Mouse (Mus musculus) neural tube, embryonic 11.5 days (tissue): ENCODE measurements around the gene Stap2. TPM values are rescaled to one million over a fixed set of nuclear protein-coding genes. Genes with fewer than 3 reads are reported as not detected.
A peak's percentile ranks its signal among the peaks of the same experiment; 100 is the strongest.

Experiments used
- ATAC-seq: fragments of 200-750 bp; cut with Nextera tagmentation; 2 replicates; pipeline ENCODE4 v1.8.0; 2017; ENCODE audit warnings: moderate number of reproducible peaks, mild to moderate bottlenecking, moderate TSS enrichment, moderate library complexity; ENCODE audit not compliant: insufficient read depth, low FRiP score, low TSS enrichment
- DNase-seq: peaks from one replicate; pipeline ENCODE4 v3.0.0-alpha.2; 2015; ENCODE audit warnings: low spot score
- H3K27ac ChIP-seq: fragments of 300-500 bp; sonication (generic); 2 replicates; pipeline ENCODE4 v1.5.1; 2014; ENCODE audit warnings: low read depth, mild to moderate bottlenecking, low read length
- H3K27me3 ChIP-seq: fragments of 300-500 bp; sonication (generic); 2 replicates; pipeline ENCODE4 v1.6.1; 2014; ENCODE audit warnings: mild to moderate bottlenecking, low read length, mixed read lengths; ENCODE audit not compliant: control insufficient read depth, insufficient read depth
- H3K36me3 ChIP-seq: fragments of 300-500 bp; sonication (generic); 2 replicates; pipeline ENCODE4 v1.6.1; 2014; ENCODE audit warnings: mild to moderate bottlenecking, low read length, moderate library complexity, mixed read lengths; ENCODE audit not compliant: control insufficient read depth, insufficient read depth
- H3K4me1 ChIP-seq: fragments of 300-500 bp; sonication (generic); 2 replicates; pipeline ENCODE4 v1.6.1; 2014; ENCODE audit warnings: low read length, mixed read lengths; ENCODE audit not compliant: control insufficient read depth, insufficient read depth
- H3K4me2 ChIP-seq: fragments of 300-500 bp; sonication (generic); 2 replicates; pipeline ENCODE4 v1.6.1; 2014; ENCODE audit warnings: low read depth, mild to moderate bottlenecking, moderate library complexity
- H3K4me3 ChIP-seq: fragments of 300-500 bp; sonication (generic); 2 replicates; pipeline ENCODE4 v1.5.1; 2014; ENCODE audit warnings: low read depth, low read length
- H3K9ac ChIP-seq: fragments of 300-500 bp; sonication (generic); 2 replicates; pipeline ENCODE4 v1.6.1; 2014; ENCODE audit warnings: mild to moderate bottlenecking, low read length
- H3K9me3 ChIP-seq: fragments of 300-500 bp; sonication (generic); 2 replicates; pipeline ENCODE4 v1.6.1; 2016; ENCODE audit warnings: low read length; ENCODE audit not compliant: control insufficient read depth
- WGBS: fragments of 180-500 bp; shearing (Covaris S2); extraction: QIAGEN DNeasy Blood & Tissue Kit; methylation state at CpG from one replicate; pipeline ENCODE4 v1.1.7; 2014; 5-methylcytosine and 5-hydroxymethylcytosine counted together
- polyA plus RNA-seq: library from polyadenylated mRNA; unstranded; fragments of >200 nt; fragmentation: Nextera tagmentation; extraction: Ambion mirVana; gene quantifications from 2 replicates; pipeline ENCODE4 v1.2.1, GENCODE M21; 2014

Stap2 gene
- polyA plus RNA-seq, 1 experiment from 2014 or later, result 6.3 TPM

GRCm38 (mm10) chr17:56006956-56007355, 1.6 kb upstream of the Stap2 start:
- no peaks in the 10 kb centered on the region for H3K9me3 ChIP-seq
- H3K4me3 ChIP-seq, result no peak overlapping the region
- 0 out of 2 replicates have a peak, but pooled peaks cover 2% of the 10 kb centered on the region for H3K27me3 ChIP-seq
- H3K9ac ChIP-seq, result no peak overlapping the region
- H3K27ac ChIP-seq, result no peak overlapping the region
- ATAC-seq (no peak), DNase-seq (no peak)
- H3K4me2 ChIP-seq, result no peak overlapping the region
- H3K4me1 ChIP-seq, result peaks cover 10% of the 10 kb centered on the region
- H3K36me3 ChIP-seq, result peaks cover 6% of the 10 kb centered on the region; the same call in 1 of the 2 replicates
- WGBS, result 50% methylated on average over 10 of the region's 10 CpGs

- peaks cover 5% of the 10 kb centered on the region; the same call in 1 of the 2 replicates for H3K27me3 ChIP-seq
- H3K4me2 ChIP-seq, result no peak overlapping the region
- no peak overlapping the region for H3K4me3 ChIP-seq
- DNase-seq (no peak), ATAC-seq (no peak)
- H3K36me3 ChIP-seq, result no peaks in the 10 kb centered on the region
- H3K4me1 ChIP-seq, result no peaks in the 10 kb centered on the region
- WGBS, result 84% methylated on average over 3 of the region's 3 CpGs
- no peaks in the 10 kb centered on the region for H3K9me3 ChIP-seq
- H3K9ac ChIP-seq, result no peak overlapping the region
- H3K27ac ChIP-seq, result no peak overlapping the region
These were observed 2.4 kb downstream of the Stap2 start for GRCm38 (mm10) chr17:56003000-56003399.

- 5% methylated on average over 30 of the region's 30 CpGs for WGBS
- H3K4me3 ChIP-seq, result 0 out of 2 replicates have a peak overlapping the region, but pooled peaks have one; percentile 1
- peak overlapping the region; percentile 25; the same call in 1 of the 2 replicates for H3K4me2 ChIP-seq
- H3K9ac ChIP-seq, result no peak overlapping the region
- no peaks in the 10 kb centered on the region for H3K4me1 ChIP-seq
- no peaks in the 10 kb centered on the region for H3K9me3 ChIP-seq
- peaks cover 3% of the 10 kb centered on the region; the same call in 1 of the 2 replicates for H3K27me3 ChIP-seq
- DNase-seq (no peak), ATAC-seq (peak; percentile 36)
- H3K27ac ChIP-seq, result no peak overlapping the region
- no peaks in the 10 kb centered on the region for H3K36me3 ChIP-seq
These were observed 5.4 kb downstream of the Stap2 start for GRCm38 (mm10) chr17:55999794-56000499.

GRCm38 (mm10) chr17:55996007-55996406, 9.4 kb downstream of the Stap2 start:
- ATAC-seq (no peak), DNase-seq (no peak)
- WGBS, result 88% methylated on average over 15 of the region's 15 CpGs
- Histone ChIP-seq H3K9me3 (no peaks in the 10 kb centered on the region), H3K27me3 (peaks cover 3% of the 10 kb centered on the region; the same call in 1 of the 2 replicates), H3K4me2 (no peak overlapping the region), H3K4me1 (no peaks in the 10 kb centered on the region), H3K9ac (no peak overlapping the region), H3K4me3 (no peak overlapping the region), H3K27ac (no peak overlapping the region), H3K36me3 (no peaks in the 10 kb centered on the region)

- no peak overlapping the region for H3K9ac ChIP-seq
- H3K4me1 ChIP-seq, result peaks cover 8% of the 10 kb centered on the region; the same call in 1 of the 2 replicates
- no peaks in the 10 kb centered on the region for H3K9me3 ChIP-seq
- H3K27me3 ChIP-seq, result no peaks in the 10 kb centered on the region
- H3K4me3 ChIP-seq, result no peak overlapping the region
- no peaks in the 10 kb centered on the region; the same call in 1 of the 2 replicates for H3K36me3 ChIP-seq
- 86% methylated on average over 8 of the region's 8 CpGs for WGBS
- no peak for ATAC-seq
- no peak overlapping the region for H3K4me2 ChIP-seq
- no peak for DNase-seq
- no peak overlapping the region for H3K27ac ChIP-seq
These were observed 15.0 kb downstream of the Stap2 start for GRCm38 (mm10) chr17:55990278-55990898.

- H3K27me3 ChIP-seq, result no peaks in the 10 kb centered on the region
- H3K27ac ChIP-seq, result no peak within 1 kb of the TSS
- H3K36me3 ChIP-seq, result no peaks in the 10 kb centered on the region; the same call in 1 of the 2 replicates
- peak; percentile 81 for ATAC-seq
- DNase-seq, result peak; percentile 85
- H3K9ac ChIP-seq, result peak within 1 kb of the TSS; percentile 69
- H3K9me3 ChIP-seq, result no peaks in the 10 kb centered on the region
- WGBS, result 9% methylated on average over 35 of the region's 35 CpGs
- peak within 1 kb of the TSS; percentile 62 for H3K4me3 ChIP-seq
- H3K4me1 ChIP-seq, result peaks cover 8% of the 10 kb centered on the region; the same call in 1 of the 2 replicates
- H3K4me2 ChIP-seq, result peak within 1 kb of the TSS; percentile 83
These were observed 19.1 kb downstream of the Stap2 start, which contains the start of gene Fsd1 for GRCm38 (mm10) chr17:55986030-55986961. Gene Fsd1, plus strand, starts transcription at chr17:55986509.

GRCm38 (mm10) chr17:55977301-55977700, 28.1 kb downstream of the Stap2 start:
- H3K9me3 ChIP-seq, result no peaks in the 10 kb centered on the region

GRCm38 (mm10) chr17:55976255-55976862, 29.0 kb downstream of the Stap2 start:
- peak; percentile 70 for ATAC-seq
- Histone ChIP-seq H3K36me3 (peaks cover 3% of the 10 kb centered on the region; the same call in 1 of the 2 replicates), H3K4me2 (no peak overlapping the region), H3K9me3 (no peaks in the 10 kb centered on the region), H3K27ac (peak overlapping the region; percentile 62; the same call in 1 of the 2 replicates), H3K4me1 (peaks cover 14% of the 10 kb centered on the region), H3K9ac (no peak overlapping the region), H3K4me3 (no peak overlapping the region), H3K27me3 (no peaks in the 10 kb centered on the region)
- WGBS, result 17% methylated on average over 13 of the region's 13 CpGs
- peak; percentile 78 for DNase-seq

More at GRCm38 (mm10) chr17:55977301-55977700, 28.1 kb downstream of the Stap2 start:
- WGBS, result 50% methylated on average over 3 of the region's 3 CpGs
- no peak for DNase-seq
- Histone ChIP-seq H3K27ac (peak overlapping the region; percentile 8; the same call in 1 of the 2 replicates), H3K27me3 (no peaks in the 10 kb centered on the region), H3K9ac (no peak overlapping the region), H3K4me2 (no peak overlapping the region), H3K4me1 (peaks cover 9% of the 10 kb centered on the region), H3K4me3 (no peak overlapping the region), H3K36me3 (peaks cover 3% of the 10 kb centered on the region; the same call in 1 of the 2 replicates)
- no peak for ATAC-seq
